Mouse (Mus musculus) neural tube, embryonic 14.5 days (tissue): ENCODE measurements around the gene Hivep3. TPM values are rescaled to one million over a fixed set of nuclear protein-coding genes. Genes with fewer than 3 reads are reported as not detected.

Source experiments
- ATAC-seq: fragments of 200-750 bp; cut with Nextera tagmentation; 2 replicates; pipeline ENCODE4 v1.8.0; 2017; ENCODE audit warnings: low read depth, mild to moderate bottlenecking, moderate TSS enrichment, moderate library complexity
- H3K27ac ChIP-seq: fragments of 300-500 bp; sonication (generic); 2 replicates; pipeline ENCODE4 v1.5.1; 2014; ENCODE audit warnings: low read depth, mild to moderate bottlenecking, control low read depth, low read length, moderate library complexity, mixed read lengths
- H3K27me3 ChIP-seq: fragments of 300-500 bp; sonication (generic); 2 replicates; pipeline ENCODE4 v1.6.1; 2014; ENCODE audit warnings: low read length; ENCODE audit not compliant: control insufficient read depth, insufficient read depth
- H3K36me3 ChIP-seq: fragments of 300-500 bp; sonication (generic); 2 replicates; pipeline ENCODE4 v1.6.1; 2014; ENCODE audit warnings: low read length, mixed read lengths; ENCODE audit not compliant: control insufficient read depth, insufficient read depth
- H3K4me1 ChIP-seq: fragments of 300-500 bp; sonication (generic); 2 replicates; pipeline ENCODE4 v1.6.1; 2014; ENCODE audit warnings: low read length; ENCODE audit not compliant: control insufficient read depth, insufficient read depth
- H3K4me2 ChIP-seq: fragments of 300-500 bp; sonication (generic); 2 replicates; pipeline ENCODE4 v1.6.1; 2014; ENCODE audit warnings: mild to moderate bottlenecking, low read depth, low read length, control low read depth
- H3K4me3 ChIP-seq: fragments of 300-500 bp; sonication (generic); 2 replicates; pipeline ENCODE4 v1.5.1; 2014; ENCODE audit warnings: low read depth, low read length, control low read depth, mixed read lengths
- H3K9ac ChIP-seq: fragments of 300-500 bp; sonication (generic); replicated peaks from 2 replicates; pipeline ENCODE4 v1.6.1; 2014; ENCODE audit warnings: low read depth, mild to moderate bottlenecking, control low read depth, low read length, mixed read lengths
- H3K9me3 ChIP-seq: fragments of 300-500 bp; sonication (generic); 2 replicates; pipeline ENCODE4 v1.6.1; 2016; ENCODE audit warnings: low read length; ENCODE audit not compliant: control insufficient read depth
- WGBS: fragments of 180-500 bp; shearing (Covaris S2); extraction: QIAGEN DNeasy Blood & Tissue Kit; methylation state at CpG from one replicate; pipeline ENCODE4 v1.1.7; 2014; 5-methylcytosine and 5-hydroxymethylcytosine counted together
- polyA plus RNA-seq: library from polyadenylated mRNA; unstranded; fragments of >200 nt; fragmentation: Nextera tagmentation; extraction: Ambion mirVana; gene quantifications from 2 replicates; pipeline ENCODE4 v1.2.1, GENCODE M21; 2014

Gene Hivep3
- 21.3 and 23.9 TPM in 2 replicates for polyA plus RNA-seq

GRCm38 (mm10) chr4:119733184-119733880 lies at the start of gene Hivep3:
Gene Hivep3 (plus strand): TSS chr4:119733784.
- no peaks in the 10 kb centered on the region for H3K36me3 ChIP-seq
- H3K9ac ChIP-seq: peak within 1 kb of the TSS; percentile 71
- H3K27ac ChIP-seq: peak within 1 kb of the TSS; percentile 64
- peak; percentile 98 for ATAC-seq
- H3K4me2 ChIP-seq: peak within 1 kb of the TSS; percentile 93
- WGBS: under 1% methylated on average over 46 of the region's 47 CpGs
- no peaks in the 10 kb centered on the region for H3K9me3 ChIP-seq
- H3K4me1 ChIP-seq: 0 out of 2 replicates have a peak, but pooled peaks cover 4% of the 10 kb centered on the region
- H3K4me3 ChIP-seq: peak within 1 kb of the TSS; percentile 91
- peaks cover 2% of the 10 kb centered on the region; the same call in 1 of the 2 replicates for H3K27me3 ChIP-seq

- no peaks in the 10 kb centered on the region for H3K9me3 ChIP-seq
- H3K9ac ChIP-seq: no peak overlapping the region
- no peaks in the 10 kb centered on the region for H3K36me3 ChIP-seq
- H3K27me3 ChIP-seq: no peaks in the 10 kb centered on the region
- 98% methylated on average over 2 of the region's 2 CpGs for WGBS
- H3K4me2 ChIP-seq: no peak overlapping the region
- no peak for ATAC-seq
- no peak overlapping the region for H3K27ac ChIP-seq
- no peak overlapping the region for H3K4me3 ChIP-seq
- no peaks in the 10 kb centered on the region for H3K4me1 ChIP-seq
Observed at GRCm38 (mm10) chr4:119685746-119686145, 47.8 kb upstream of the Hivep3 start.

GRCm38 (mm10) chr4:119698339-119698738 lies 35.2 kb upstream of the Hivep3 start:
- no peaks in the 10 kb centered on the region for H3K9me3 ChIP-seq
- H3K9ac ChIP-seq: no peak overlapping the region
- no peak overlapping the region for H3K4me3 ChIP-seq
- no peaks in the 10 kb centered on the region for H3K27me3 ChIP-seq
- no peak overlapping the region for H3K4me2 ChIP-seq
- H3K4me1 ChIP-seq: no peaks in the 10 kb centered on the region
- ATAC-seq: no peak
- WGBS: 48% methylated on average over 2 of the region's 2 CpGs
- H3K36me3 ChIP-seq: no peaks in the 10 kb centered on the region
- no peak overlapping the region for H3K27ac ChIP-seq

- no peak for ATAC-seq
- H3K36me3 ChIP-seq: no peaks in the 10 kb centered on the region
- no peak overlapping the region for H3K27ac ChIP-seq
- H3K4me3 ChIP-seq: no peak overlapping the region
- no peaks in the 10 kb centered on the region for H3K27me3 ChIP-seq
- H3K9me3 ChIP-seq: no peaks in the 10 kb centered on the region
- WGBS: 87% methylated on average over 11 of the region's 11 CpGs
- H3K4me1 ChIP-seq: no peaks in the 10 kb centered on the region
- H3K9ac ChIP-seq: no peak overlapping the region
- no peak overlapping the region for H3K4me2 ChIP-seq
Observed at GRCm38 (mm10) chr4:119701269-119701954, 32.2 kb upstream of the Hivep3 start.

- Histone ChIP-seq H3K27ac (no peak overlapping the region), H3K36me3 (no peaks in the 10 kb centered on the region), H3K4me1 (no peaks in the 10 kb centered on the region), H3K9me3 (no peaks in the 10 kb centered on the region), H3K9ac (no peak overlapping the region), H3K27me3 (no peaks in the 10 kb centered on the region), H3K4me2 (no peak overlapping the region), H3K4me3 (no peak overlapping the region)
- ATAC-seq: no peak
- 89% methylated on average over 8 of the region's 8 CpGs for WGBS
Observed at GRCm38 (mm10) chr4:119703965-119704364, 29.6 kb upstream of the Hivep3 start.

GRCm38 (mm10) chr4:119707326-119707725 lies 26.3 kb upstream of the Hivep3 start:
- no peak overlapping the region for H3K4me2 ChIP-seq
- no peaks in the 10 kb centered on the region for H3K27me3 ChIP-seq
- 39% methylated on average over 5 of the region's 5 CpGs for WGBS
- H3K4me3 ChIP-seq: no peak overlapping the region
- ATAC-seq: no peak
- no peak overlapping the region for H3K27ac ChIP-seq
- no peaks in the 10 kb centered on the region for H3K36me3 ChIP-seq
- H3K4me1 ChIP-seq: no peaks in the 10 kb centered on the region
- H3K9ac ChIP-seq: no peak overlapping the region
- no peaks in the 10 kb centered on the region for H3K9me3 ChIP-seq

GRCm38 (mm10) chr4:119707751-119708150 lies 25.8 kb upstream of the Hivep3 start:
- no peak overlapping the region for H3K9ac ChIP-seq
- H3K4me1 ChIP-seq: no peaks in the 10 kb centered on the region
- H3K4me3 ChIP-seq: no peak overlapping the region
- ATAC-seq: no peak
- no peaks in the 10 kb centered on the region for H3K36me3 ChIP-seq
- H3K9me3 ChIP-seq: no peaks in the 10 kb centered on the region
- no peak overlapping the region for H3K27ac ChIP-seq
- 1% methylated on average over 3 of the region's 3 CpGs for WGBS
- H3K4me2 ChIP-seq: no peak overlapping the region
- H3K27me3 ChIP-seq: no peaks in the 10 kb centered on the region

GRCm38 (mm10) chr4:119710208-119710607 lies 23.4 kb upstream of the Hivep3 start:
- H3K4me1 ChIP-seq: no peaks in the 10 kb centered on the region

GRCm38 (mm10) chr4:119717443-119717842 lies 16.1 kb upstream of the Hivep3 start:
- H3K27ac ChIP-seq: no peak overlapping the region
- 58% methylated on average over 11 of the region's 11 CpGs for WGBS
- H3K4me1 ChIP-seq: no peaks in the 10 kb centered on the region
- no peaks in the 10 kb centered on the region for H3K27me3 ChIP-seq
- no peak overlapping the region for H3K4me3 ChIP-seq
- H3K9me3 ChIP-seq: no peaks in the 10 kb centered on the region
- no peak overlapping the region for H3K9ac ChIP-seq
- no peaks in the 10 kb centered on the region for H3K36me3 ChIP-seq
- no peak; the same call in 1 of the 2 replicates for ATAC-seq
- no peak overlapping the region for H3K4me2 ChIP-seq

More at GRCm38 (mm10) chr4:119710208-119710607, 23.4 kb upstream of the Hivep3 start:
- H3K27ac ChIP-seq: no peak overlapping the region
- no peaks in the 10 kb centered on the region for H3K27me3 ChIP-seq
- no peaks in the 10 kb centered on the region for H3K36me3 ChIP-seq
- no peak overlapping the region for H3K4me3 ChIP-seq
- 69% methylated on average over 4 of the region's 4 CpGs for WGBS
- H3K9me3 ChIP-seq: no peaks in the 10 kb centered on the region
- no peak overlapping the region for H3K4me2 ChIP-seq
- H3K9ac ChIP-seq: no peak overlapping the region
- ATAC-seq: no peak
